Mouse (Mus musculus) forebrain, embryonic 15.5 days (tissue): Measurements from ENCODE around the gene Gm49711. TPM values are rescaled to one million over a fixed set of nuclear protein-coding genes. Genes with fewer than 3 reads are reported as not detected.

Experiments
- ATAC-seq: fragments of 200-750 bp; cut with Nextera tagmentation; replicated peaks from 2 replicates; pipeline ENCODE4 v1.8.0; 2017; ENCODE audit warnings: mild to moderate bottlenecking, moderate TSS enrichment, moderate library complexity
- H3K27ac ChIP-seq: fragments of 300-500 bp; sonication (generic); replicated peaks from 2 replicates; pipeline ENCODE4 v1.5.1; 2015; ENCODE audit warnings: mild to moderate bottlenecking, inconsistent platforms
- H3K27me3 ChIP-seq: fragments of 300-500 bp; sonication (generic); 2 replicates; pipeline ENCODE4 v1.6.1; 2015; ENCODE audit warnings: inconsistent platforms
- H3K36me3 ChIP-seq: fragments of 300-500 bp; sonication (generic); 2 replicates; pipeline ENCODE4 v1.6.1; 2015; ENCODE audit warnings: mild to moderate bottlenecking, inconsistent platforms
- H3K4me1 ChIP-seq: fragments of 300-500 bp; sonication (generic); 2 replicates; pipeline ENCODE4 v1.6.1; 2015; ENCODE audit warnings: inconsistent platforms
- H3K4me2 ChIP-seq: fragments of 300-500 bp; sonication (generic); replicated peaks from 2 replicates; pipeline ENCODE4 v1.6.1; 2015; ENCODE audit warnings: mild to moderate bottlenecking, inconsistent platforms
- H3K4me3 ChIP-seq: fragments of 300-500 bp; sonication (generic); 2 replicates; pipeline ENCODE4 v1.5.1; 2015; ENCODE audit warnings: mild to moderate bottlenecking, inconsistent platforms
- H3K9ac ChIP-seq: fragments of 300-500 bp; sonication (generic); replicated peaks from 2 replicates; pipeline ENCODE4 v1.6.1; 2015; ENCODE audit warnings: mild to moderate bottlenecking, inconsistent platforms
- H3K9me3 ChIP-seq: fragments of 300-500 bp; sonication (generic); 2 replicates; pipeline ENCODE4 v1.6.1; 2016; ENCODE audit warnings: inconsistent platforms
- WGBS: fragments of 180-500 bp; shearing (Covaris S2); methylation state at CpG from one replicate; pipeline ENCODE4 v1.1.7; 2015; ENCODE audit warnings: mixed read lengths; 5-methylcytosine and 5-hydroxymethylcytosine counted together
- polyA plus RNA-seq: library from polyadenylated mRNA; unstranded; fragments of >200 nt; fragmentation: Nextera tagmentation; extraction: Ambion mirVana; gene quantifications from 2 replicates; pipeline ENCODE4 v1.2.1, GENCODE M21; 2015

Gene Gm49711
- polyA plus RNA-seq, 1 experiment from 2014 or later, result 0.42 TPM

GRCm38 (mm10) chr16:92105631-92106030 lies 47.5 kb downstream of the Gm49711 start:
- H3K4me3 ChIP-seq, result no peak overlapping the region
- WGBS, result 80% methylated on average over 3 of the region's 3 CpGs
- no peaks in the 10 kb centered on the region for H3K36me3 ChIP-seq
- H3K9me3 ChIP-seq, result no peaks in the 10 kb centered on the region
- H3K27me3 ChIP-seq, result no peaks in the 10 kb centered on the region
- H3K27ac ChIP-seq, result no peak overlapping the region
- no peaks in the 10 kb centered on the region for H3K4me1 ChIP-seq
- ATAC-seq, result no peak
- no peak overlapping the region for H3K9ac ChIP-seq
- H3K4me2 ChIP-seq, result no peak overlapping the region

GRCm38 (mm10) chr16:92107346-92107745 lies 49.2 kb downstream of the Gm49711 start:
- no peak overlapping the region for H3K9ac ChIP-seq
- H3K27ac ChIP-seq, result no peak overlapping the region
- no peak overlapping the region for H3K4me2 ChIP-seq
- no peaks in the 10 kb centered on the region for H3K36me3 ChIP-seq
- H3K9me3 ChIP-seq, result no peaks in the 10 kb centered on the region
- H3K4me1 ChIP-seq, result no peaks in the 10 kb centered on the region
- H3K27me3 ChIP-seq, result no peaks in the 10 kb centered on the region
- 93% methylated on average over 5 of the region's 5 CpGs for WGBS
- ATAC-seq, result no peak
- no peak overlapping the region for H3K4me3 ChIP-seq

GRCm38 (mm10) chr16:92114706-92115241 lies 56.7 kb downstream of the Gm49711 start:
- ATAC-seq, result no peak
- Histone ChIP-seq H3K4me1 (peaks cover 22% of the 10 kb centered on the region), H3K9ac (no peak overlapping the region), H3K4me3 (no peak overlapping the region), H3K27me3 (no peaks in the 10 kb centered on the region), H3K36me3 (no peaks in the 10 kb centered on the region), H3K27ac (peak overlapping the region; percentile 77), H3K9me3 (no peaks in the 10 kb centered on the region), H3K4me2 (no peak overlapping the region)
- 67% methylated on average over 5 of the region's 5 CpGs for WGBS

GRCm38 (mm10) chr16:92115611-92116421 lies 57.7 kb downstream of the Gm49711 start:
- peak; percentile 66 for ATAC-seq
- H3K4me3 ChIP-seq, result peak overlapping the region; percentile 13; the same call in 1 of the 2 replicates

GRCm38 (mm10) chr16:92117337-92118209 lies 59.5 kb downstream of the Gm49711 start:
- Histone ChIP-seq H3K27me3 (no peaks in the 10 kb centered on the region), H3K4me2 (no peak overlapping the region), H3K9me3 (no peaks in the 10 kb centered on the region), H3K27ac (no peak overlapping the region), H3K36me3 (no peaks in the 10 kb centered on the region), H3K4me3 (no peak overlapping the region), H3K4me1 (peaks cover 29% of the 10 kb centered on the region), H3K9ac (no peak overlapping the region)
- 66% methylated on average over 9 of the region's 9 CpGs for WGBS
- no peak for ATAC-seq

More at GRCm38 (mm10) chr16:92115611-92116421, 57.7 kb downstream of the Gm49711 start:
- no peaks in the 10 kb centered on the region for H3K27me3 ChIP-seq
- H3K4me1 ChIP-seq, result peaks cover 23% of the 10 kb centered on the region
- peak overlapping the region; percentile 30 for H3K4me2 ChIP-seq
- 0 out of 2 replicates have a peak overlapping the region, but pooled peaks have one; percentile 5 for H3K9ac ChIP-seq
- WGBS, result 32% methylated on average over 19 of the region's 20 CpGs
- H3K9me3 ChIP-seq, result no peaks in the 10 kb centered on the region
- H3K36me3 ChIP-seq, result no peaks in the 10 kb centered on the region
- H3K27ac ChIP-seq, result peak overlapping the region; percentile 77

- Histone ChIP-seq H3K36me3 (no peaks in the 10 kb centered on the region), H3K27ac (no peak overlapping the region), H3K9ac (no peak overlapping the region), H3K4me2 (no peak overlapping the region), H3K27me3 (no peaks in the 10 kb centered on the region), H3K9me3 (no peaks in the 10 kb centered on the region), H3K4me1 (peaks cover 29% of the 10 kb centered on the region), H3K4me3 (no peak overlapping the region)
- WGBS, result 62% methylated on average over 13 of the region's 13 CpGs
- no peak for ATAC-seq
Observed at GRCm38 (mm10) chr16:92119013-92119515, 60.9 kb downstream of the Gm49711 start.

GRCm38 (mm10) chr16:92120899-92121531 lies 62.9 kb downstream of the Gm49711 start:
- peak; percentile 44; the same call in 1 of the 2 replicates for ATAC-seq
- WGBS, result 49% methylated on average over 17 of the region's 17 CpGs
- H3K27ac ChIP-seq, result peak overlapping the region; percentile 16

GRCm38 (mm10) chr16:92127226-92127625 lies 69.1 kb downstream of the Gm49711 start:
- ATAC-seq, result no peak
- Histone ChIP-seq H3K9ac (no peak overlapping the region), H3K27me3 (no peaks in the 10 kb centered on the region), H3K9me3 (no peaks in the 10 kb centered on the region), H3K4me1 (no peaks in the 10 kb centered on the region), H3K4me2 (no peak overlapping the region), H3K27ac (no peak overlapping the region), H3K36me3 (no peaks in the 10 kb centered on the region), H3K4me3 (no peak overlapping the region)
- WGBS, result 58% methylated on average over 4 of the region's 4 CpGs

More at GRCm38 (mm10) chr16:92120899-92121531, 62.9 kb downstream of the Gm49711 start:
- Histone ChIP-seq H3K36me3 (no peaks in the 10 kb centered on the region), H3K4me1 (peaks cover 16% of the 10 kb centered on the region), H3K9ac (no peak overlapping the region), H3K9me3 (no peaks in the 10 kb centered on the region), H3K4me3 (no peak overlapping the region), H3K27me3 (no peaks in the 10 kb centered on the region), H3K4me2 (no peak overlapping the region)

GRCm38 (mm10) chr16:92127666-92128065 lies 69.5 kb downstream of the Gm49711 start:
- H3K27ac ChIP-seq, result no peak overlapping the region
- WGBS, result 92% methylated on average over 5 of the region's 5 CpGs
- H3K9me3 ChIP-seq, result no peaks in the 10 kb centered on the region
- ATAC-seq, result no peak
- H3K36me3 ChIP-seq, result no peaks in the 10 kb centered on the region
- no peak overlapping the region for H3K4me2 ChIP-seq
- H3K9ac ChIP-seq, result no peak overlapping the region
- no peaks in the 10 kb centered on the region for H3K27me3 ChIP-seq
- H3K4me3 ChIP-seq, result no peak overlapping the region
- no peaks in the 10 kb centered on the region for H3K4me1 ChIP-seq

- H3K27ac ChIP-seq, result no peak overlapping the region
- no peaks in the 10 kb centered on the region for H3K27me3 ChIP-seq
- ATAC-seq, result no peak
- no peak overlapping the region for H3K9ac ChIP-seq
- H3K9me3 ChIP-seq, result no peaks in the 10 kb centered on the region
- H3K4me3 ChIP-seq, result no peak overlapping the region
- 92% methylated on average over 8 of the region's 8 CpGs for WGBS
- H3K4me1 ChIP-seq, result no peaks in the 10 kb centered on the region; the same call in 1 of the 2 replicates
- no peaks in the 10 kb centered on the region for H3K36me3 ChIP-seq
- H3K4me2 ChIP-seq, result no peak overlapping the region
Observed at GRCm38 (mm10) chr16:92129843-92130242, 71.7 kb downstream of the Gm49711 start.

- H3K9ac ChIP-seq, result no peak overlapping the region
- no peak overlapping the region for H3K4me3 ChIP-seq
- H3K9me3 ChIP-seq, result no peaks in the 10 kb centered on the region
- WGBS, result 91% methylated on average over 4 of the region's 4 CpGs
- no peak for ATAC-seq
- H3K27ac ChIP-seq, result no peak overlapping the region
- H3K4me2 ChIP-seq, result no peak overlapping the region
- no peaks in the 10 kb centered on the region for H3K36me3 ChIP-seq
- no peaks in the 10 kb centered on the region; the same call in 1 of the 2 replicates for H3K4me1 ChIP-seq
- no peaks in the 10 kb centered on the region for H3K27me3 ChIP-seq
Observed at GRCm38 (mm10) chr16:92132511-92132910, 74.4 kb downstream of the Gm49711 start.
